Mouse (Mus musculus): ENCODE results near the gene Spocd1. TPM values are rescaled to one million over a fixed set of nuclear protein-coding genes. Genes with fewer than 3 reads are reported as not detected.

Spocd1 gene
- polyA plus RNA-seq, 2 experiments, result 0.15 TPM; not detected in 1

- Histone ChIP-seq H3K4me2 (replicated peaks; ENCODE audit: low read depth, low read length, severe bottlenecking) (no peak overlapping the region), H3K4me3 (replicated peaks; ENCODE audit: low read length) (no peak overlapping the region), H3K4me1 (ENCODE audit: control insufficient read depth, insufficient read depth, low read length) (peaks cover 17% of the 10 kb centered on the region), H3K9me3 (ENCODE audit: control insufficient read depth, low read length) (no peaks in the 10 kb centered on the region), H3K27me3 (ENCODE audit: control insufficient read depth, insufficient read depth, low read length) (no peaks in the 10 kb centered on the region; the same call in 1 of the 2 replicates), H3K27ac (replicated peaks; ENCODE audit: low read depth, low read length) (no peak overlapping the region), H3K36me3 (ENCODE audit: control insufficient read depth, insufficient read depth, low read length) (peaks cover 15% of the 10 kb centered on the region), H3K9ac (ENCODE audit: low read depth, low read length, severe bottlenecking) (no peak overlapping the region)
- DNase-seq (ENCODE audit: low spot score) (no peak), ATAC-seq (ENCODE audit: low FRiP score, low read depth) (no peak)
- no peak for TF ChIP-seq POLR2A (IDR thresholded peaks at IDR 0.05; ENCODE audit: borderline replicate concordance, extremely low read depth, insufficient read depth, insufficient read length)
- WGBS, result 58% methylated on average over 9 of the region's 9 CpGs
Observed at GRCm38 (mm10) chr4:130005593-130005992, 76.5 kb downstream of the Spocd1 start.

GRCm38 (mm10) chr4:130006533-130006932, 77.5 kb downstream of the Spocd1 start:
- H3K4me1 ChIP-seq (ENCODE audit: control insufficient read depth, insufficient read depth, low read length), result peaks cover 10% of the 10 kb centered on the region
- no peak overlapping the region for H3K27ac ChIP-seq (replicated peaks; ENCODE audit: low read depth, low read length)
- peak overlapping the region; percentile 50 for H3K4me2 ChIP-seq (replicated peaks; ENCODE audit: low read depth, low read length, severe bottlenecking)
- no peaks in the 10 kb centered on the region; the same call in 1 of the 2 replicates for H3K27me3 ChIP-seq (ENCODE audit: control insufficient read depth, insufficient read depth, low read length)
- ATAC-seq (ENCODE audit: low FRiP score, low read depth) (no peak), DNase-seq (ENCODE audit: low spot score) (no peak)
- H3K9ac ChIP-seq (ENCODE audit: low read depth, low read length, severe bottlenecking), result peak overlapping the region; percentile 22; the same call in 1 of the 2 replicates
- H3K4me3 ChIP-seq (replicated peaks; ENCODE audit: low read length), result no peak overlapping the region; the same call in 1 of the 2 replicates
- no peaks in the 10 kb centered on the region for H3K9me3 ChIP-seq (ENCODE audit: control insufficient read depth, low read length)
- WGBS, result 19% methylated on average over 22 of the region's 25 CpGs
- peaks cover 16% of the 10 kb centered on the region for H3K36me3 ChIP-seq (ENCODE audit: control insufficient read depth, insufficient read depth, low read length)
- TF ChIP-seq POLR2A (IDR thresholded peaks at IDR 0.05; ENCODE audit: borderline replicate concordance, extremely low read depth, insufficient read depth, insufficient read length), result no peak

Other genes with a start within 250 kb of the Spocd1 start
- 49.1 and 77.0 TPM in 2 replicates for gene Tmem39b, start 232.4 kb upstream of the Spocd1 start, polyA plus RNA-seq (2012; rRNA removed)
- gene Tmem39b, start 232.4 kb upstream of the Spocd1 start, polyA plus RNA-seq (2014; fragmentation: Nextera tagmentation; extraction: Ambion mirVana), result 24.1 and 27.1 TPM in 2 replicates
- gene Khdrbs1, start 186.9 kb upstream of the Spocd1 start, polyA plus RNA-seq (2012; rRNA removed), result 96.6 and 97.6 TPM in 2 replicates
- 107 and 122 TPM in 2 replicates for gene Khdrbs1, start 186.9 kb upstream of the Spocd1 start, polyA plus RNA-seq (2014; fragmentation: Nextera tagmentation; extraction: Ambion mirVana)
- 106 and 111 TPM in 2 replicates for gene Ptp4a2, start 118.0 kb upstream of the Spocd1 start, polyA plus RNA-seq (2012; rRNA removed)
- 296 and 311 TPM in 2 replicates for gene Ptp4a2, start 118.0 kb upstream of the Spocd1 start, polyA plus RNA-seq (2014; fragmentation: Nextera tagmentation; extraction: Ambion mirVana)
- gene Adgrb2, start 55.6 kb downstream of the Spocd1 start, polyA plus RNA-seq (2012; rRNA removed), result 52.3 and 73.4 TPM in 2 replicates
- 7.2 and 9.2 TPM in 2 replicates for gene Adgrb2, start 55.6 kb downstream of the Spocd1 start, polyA plus RNA-seq (2014; fragmentation: Nextera tagmentation; extraction: Ambion mirVana)
- 254 and 284 TPM in 2 replicates for gene Col16a1, start 118.6 kb downstream of the Spocd1 start, polyA plus RNA-seq (2012; rRNA removed)
- 153 TPM in 2 replicates for gene Col16a1, start 118.6 kb downstream of the Spocd1 start, polyA plus RNA-seq (2014; fragmentation: Nextera tagmentation; extraction: Ambion mirVana)
- 55.8 and 71.7 TPM in 2 replicates for gene Pef1, start 173.3 kb downstream of the Spocd1 start, polyA plus RNA-seq (2012; rRNA removed)
- gene Pef1, start 173.3 kb downstream of the Spocd1 start, polyA plus RNA-seq (2014; fragmentation: Nextera tagmentation; extraction: Ambion mirVana), result 74.6 and 75.4 TPM in 2 replicates
- gene Hcrtr1, start 210.1 kb downstream of the Spocd1 start, polyA plus RNA-seq (2012; rRNA removed), result 0.10 and 0.37 TPM in 2 replicates
- gene Hcrtr1, start 210.1 kb downstream of the Spocd1 start, polyA plus RNA-seq (2014; fragmentation: Nextera tagmentation; extraction: Ambion mirVana), result 0.08 TPM in 1 of 2 replicates, not detected in the other
- 19.9 and 23.9 TPM in 2 replicates for gene Tinagl1, start 245.9 kb downstream of the Spocd1 start, polyA plus RNA-seq (2012; rRNA removed)
- gene Tinagl1, start 245.9 kb downstream of the Spocd1 start, polyA plus RNA-seq (2014; fragmentation: Nextera tagmentation; extraction: Ambion mirVana), result 13.6 and 14.2 TPM in 2 replicates